Mouse (Mus musculus) neural tube, embryonic 12.5 days (tissue): Measurements from ENCODE around the gene Magt1. TPM values are rescaled to one million over a fixed set of nuclear protein-coding genes. Genes with fewer than 3 reads are reported as not detected.

ENCODE experiments used
- polyA plus RNA-seq: library from polyadenylated mRNA; unstranded; fragments of >200 nt; fragmentation: Nextera tagmentation; extraction: Ambion mirVana; gene quantifications from 2 replicates; pipeline ENCODE4 v1.2.1, GENCODE M21; 2016

Gene Magt1
- polyA plus RNA-seq, 1 experiment from 2014 or later: 39.0 TPM

Other genes starting within 250 kb of the Magt1 start
- not detected in 2 replicates for gene Fgf16, start 247.6 kb downstream of the Magt1 start, polyA plus RNA-seq
- gene Atrx, start 82.5 kb downstream of the Magt1 start, polyA plus RNA-seq: 203 and 219 TPM in 2 replicates
- 319 and 331 TPM in 2 replicates for gene Cox7b, start 3.8 kb upstream of the Magt1 start, polyA plus RNA-seq
- 24.3 and 25.1 TPM in 2 replicates for gene Atp7a, start 15.4 kb upstream of the Magt1 start, polyA plus RNA-seq
- 0.27 and 0.45 TPM in 2 replicates for gene Tlr13, start 131.3 kb upstream of the Magt1 start, polyA plus RNA-seq
- 310 and 332 TPM in 2 replicates for gene Pgk1, start 175.2 kb upstream of the Magt1 start, polyA plus RNA-seq
- 12.0 and 13.2 TPM in 2 replicates for gene Taf9b, start 209.3 kb upstream of the Magt1 start, polyA plus RNA-seq
- not detected in 2 replicates for gene Fnd3c2, start 243.5 kb upstream of the Magt1 start, polyA plus RNA-seq